Mouse (Mus musculus) kidney, adult 11 months (tissue): ENCODE measurements around the gene Tubb5.

Experiments used
- DNase-seq: peaks from one replicate; pipeline ENCODE4 v3.0.0; 2022

Gene Tubb5

GRCm38 (mm10) chr17:35790933-35791332 lies 47.2 kb downstream of the Tubb5 start:
- DNase-seq = no peak

DNA sequence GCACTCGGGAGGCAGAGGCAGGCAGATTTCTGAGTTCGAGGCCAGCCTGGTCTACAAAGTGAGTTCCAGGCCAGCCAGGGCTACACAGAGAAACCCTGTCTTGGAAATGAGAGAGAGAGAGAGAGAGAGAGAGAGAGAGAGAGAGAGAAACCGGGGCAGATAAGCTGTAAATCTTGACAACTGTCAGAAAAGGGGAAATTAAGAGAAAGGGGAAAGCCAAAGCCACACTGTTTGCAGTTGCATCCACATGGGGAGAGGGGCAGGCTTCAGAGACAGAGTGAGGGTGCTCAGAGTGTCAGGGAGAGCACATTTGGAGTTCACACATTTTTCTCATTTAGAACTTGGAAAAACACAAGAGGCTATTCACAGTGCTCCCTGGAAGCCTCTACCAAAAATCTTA lies 50.1 kb downstream of the Tubb5 start:
- DNase-seq = no peak

GRCm38 (mm10) chr17:35787493-35787892 lies 50.6 kb downstream of the Tubb5 start:
- DNase-seq = no peak

- DNase-seq = no peak
Measured at GRCm38 (mm10) chr17:35785140-35785539, 53.0 kb downstream of the Tubb5 start.

GRCm38 (mm10) chr17:35783944-35784343 lies 54.2 kb downstream of the Tubb5 start:
- DNase-seq = no peak
